Mouse (Mus musculus) embryo, embryonic 11 days (tissue): ENCODE measurements at regions not wholly inside any gene's neighbourhood (a gene's known extent, or its start where the extent isn't known, plus 50 kb on each side); places are given as distances from the start of the nearest gene placed in this dataset.

Source experiments
- DNase-seq: peaks from one replicate; pipeline ENCODE4 v3.0.0-alpha.2; 2015

DNA sequence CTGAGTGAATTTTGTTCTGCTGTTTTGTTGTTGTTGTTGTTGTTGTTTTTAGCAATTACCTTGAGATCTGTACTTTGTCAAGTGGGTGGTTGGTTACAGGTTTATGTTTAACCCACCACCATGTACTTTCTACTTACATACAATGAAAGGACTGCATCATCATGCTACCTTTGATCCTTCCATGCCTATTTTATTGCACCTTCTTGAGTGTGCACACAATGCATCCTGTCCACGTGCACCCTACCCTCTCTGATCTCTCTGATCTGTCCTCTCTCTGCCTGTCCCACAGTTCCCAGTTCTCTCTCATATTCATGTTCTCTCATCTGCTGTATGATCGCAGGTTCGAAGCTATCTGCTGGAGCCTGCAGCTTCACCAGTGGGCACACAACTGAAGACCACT, 59.9 kb upstream of the Gas1 start:
- DNase-seq = no peak

DNA sequence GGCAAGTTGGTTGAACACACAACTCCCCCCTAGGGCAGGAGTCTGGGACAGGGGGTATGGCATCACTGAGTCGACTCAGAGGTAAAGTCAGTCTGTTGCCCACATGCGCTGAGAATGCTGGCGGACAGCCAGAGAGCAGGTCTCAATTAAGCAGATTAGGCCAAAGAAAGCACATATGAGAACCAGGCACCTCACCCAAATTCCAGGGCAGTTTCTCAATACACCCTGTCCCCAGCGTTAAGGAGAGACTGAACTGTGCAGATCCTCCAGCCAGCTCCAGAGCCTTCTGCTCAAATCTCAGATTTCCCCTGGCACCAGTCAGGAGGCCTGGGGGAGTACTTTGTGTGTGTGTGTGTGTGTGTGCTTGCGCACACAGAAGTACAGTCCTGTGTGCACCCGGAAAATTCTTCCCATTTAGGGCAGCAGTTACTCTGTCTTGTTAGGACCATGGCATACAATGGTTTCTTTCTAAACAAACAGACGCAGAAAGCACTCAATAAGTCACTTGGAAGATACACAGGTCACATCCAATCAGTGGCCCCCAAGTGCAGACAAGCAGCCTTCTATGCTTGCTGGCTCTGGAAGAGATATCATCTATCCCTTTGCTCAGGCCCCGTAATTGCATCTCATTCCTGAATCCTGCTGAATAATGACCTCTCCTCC, 65.4 kb upstream of the Gas1 start:
- peak; percentile 65 for DNase-seq

DNA sequence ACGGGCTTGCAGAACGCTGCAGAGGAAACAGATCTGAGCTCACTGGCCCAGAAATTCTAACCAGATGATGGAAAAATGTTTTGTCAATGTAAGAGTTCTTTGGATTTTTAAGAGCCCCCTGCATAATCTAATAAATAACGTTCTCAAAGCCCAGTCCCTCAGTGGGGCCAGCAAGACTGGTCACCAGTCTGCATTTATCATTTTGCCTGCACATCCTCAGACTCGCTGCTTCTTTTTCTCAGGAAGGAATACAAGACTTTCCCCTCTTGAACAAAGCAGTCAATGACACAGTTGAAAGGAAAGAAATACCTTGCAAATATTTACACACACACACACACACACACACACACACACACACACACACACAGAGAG, 65.9 kb upstream of the Gas1 start:
- DNase-seq = no peak

DNA sequence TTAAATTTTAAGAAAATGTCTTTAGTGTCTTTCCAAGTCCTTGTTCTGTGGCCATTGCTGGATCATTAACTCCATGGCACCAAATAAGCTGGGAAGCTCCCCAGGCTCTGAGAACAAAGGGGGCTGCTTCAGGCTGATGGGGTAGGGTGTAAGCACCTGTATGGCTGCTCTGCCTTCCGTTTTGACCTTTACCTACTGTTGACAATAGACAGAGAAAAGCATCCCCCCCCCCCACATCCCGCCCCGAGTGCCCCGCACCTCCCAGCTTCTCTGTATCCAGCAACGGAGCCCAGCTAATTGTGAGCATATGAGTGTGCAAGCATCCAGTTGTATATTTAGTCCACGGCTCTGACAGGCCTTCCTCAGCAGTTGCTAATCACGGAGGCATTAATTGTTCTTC, 78.0 kb upstream of the Gas1 start:
- DNase-seq = no peak

DNA sequence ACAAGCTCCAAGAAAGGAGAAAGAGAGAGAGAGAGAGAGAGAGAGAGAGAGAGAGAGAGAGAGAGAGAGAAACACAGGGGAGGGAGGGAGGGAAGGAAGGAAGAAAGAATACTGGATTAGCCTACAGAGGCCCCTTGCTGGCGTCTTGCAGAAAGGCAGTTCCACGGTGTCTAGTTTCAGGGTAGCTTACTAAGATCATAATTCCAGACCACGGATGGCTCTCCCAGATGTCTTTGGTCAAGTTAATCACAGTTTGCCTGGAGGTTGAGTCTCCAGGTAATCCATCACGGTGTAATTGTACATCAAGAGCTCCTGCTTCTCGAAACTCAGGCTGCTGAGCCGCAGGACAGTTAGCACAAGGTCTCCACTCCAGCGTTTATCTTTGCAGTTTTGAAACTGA, 78.5 kb upstream of the Gas1 start:
- DNase-seq = peak; percentile 78

DNA sequence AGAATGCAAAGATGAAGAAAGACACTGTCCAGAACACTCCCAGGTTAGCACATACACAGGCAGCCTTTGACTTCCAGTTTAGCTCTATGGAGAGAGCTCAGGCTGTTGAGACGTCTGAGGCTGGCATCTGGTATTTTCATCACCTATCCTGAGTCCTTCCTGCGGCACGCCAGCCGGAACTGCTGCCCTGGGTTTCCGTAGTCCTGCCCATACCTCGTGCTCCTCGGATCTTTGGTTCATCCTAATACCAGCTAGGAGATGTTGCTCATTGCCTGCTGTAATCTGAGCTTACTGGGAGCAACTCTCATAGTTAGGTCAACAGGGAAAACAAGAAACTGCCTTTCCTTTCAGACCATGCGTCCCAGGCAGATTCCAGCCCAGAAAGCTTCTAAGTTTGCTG, 79.8 kb upstream of the Gas1 start:
- DNase-seq = peak; percentile 56

DNA sequence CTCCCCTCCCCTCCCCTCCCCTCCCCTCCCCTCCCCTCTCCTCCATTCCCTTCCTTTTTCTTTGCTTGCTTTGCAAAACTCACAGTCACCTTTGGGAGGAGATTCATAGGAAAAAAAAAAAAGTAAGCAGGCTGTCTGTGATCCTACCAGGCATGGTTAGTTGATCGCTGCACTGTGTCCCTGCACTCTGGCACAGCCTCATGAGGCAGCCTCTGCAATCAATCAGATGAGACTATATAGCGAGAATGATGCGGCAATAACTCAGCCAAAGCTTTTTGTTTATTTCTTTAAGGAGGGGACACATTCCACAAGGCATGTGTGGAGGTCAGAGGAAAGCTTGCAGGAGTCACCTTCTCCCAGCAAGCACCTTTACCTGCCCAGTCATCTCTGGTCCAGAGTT, 80.7 kb upstream of the Gas1 start:
- DNase-seq = peak; percentile 49

DNA sequence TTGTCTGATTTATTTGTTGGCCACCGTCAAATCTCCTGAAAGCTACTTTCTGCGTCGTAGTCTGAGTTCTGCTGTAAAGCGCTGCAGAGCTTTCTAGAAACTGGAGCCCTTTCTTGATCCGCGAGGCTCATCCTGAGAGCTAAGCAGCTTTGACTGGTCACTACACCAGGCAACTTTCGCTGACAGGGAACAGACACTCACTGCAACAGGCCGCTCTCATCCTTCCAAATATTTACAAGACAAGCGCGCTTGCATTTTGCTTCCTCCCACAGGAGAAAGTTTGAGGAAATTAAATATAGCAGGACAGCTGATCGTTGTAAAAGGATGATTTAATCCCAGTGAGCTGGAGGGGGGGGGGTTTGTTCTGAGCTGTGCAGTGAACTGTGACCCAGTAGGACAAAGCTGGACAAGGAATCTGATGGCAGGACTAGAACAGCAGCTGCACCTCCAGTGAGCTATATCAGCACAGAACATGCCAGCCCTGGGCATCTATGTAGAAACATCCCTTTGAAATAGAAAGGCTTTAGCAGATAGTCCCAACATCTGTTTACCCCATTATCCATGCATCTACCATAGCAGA, 85.4 kb upstream of the Gas1 start:
- DNase-seq = no peak

DNA sequence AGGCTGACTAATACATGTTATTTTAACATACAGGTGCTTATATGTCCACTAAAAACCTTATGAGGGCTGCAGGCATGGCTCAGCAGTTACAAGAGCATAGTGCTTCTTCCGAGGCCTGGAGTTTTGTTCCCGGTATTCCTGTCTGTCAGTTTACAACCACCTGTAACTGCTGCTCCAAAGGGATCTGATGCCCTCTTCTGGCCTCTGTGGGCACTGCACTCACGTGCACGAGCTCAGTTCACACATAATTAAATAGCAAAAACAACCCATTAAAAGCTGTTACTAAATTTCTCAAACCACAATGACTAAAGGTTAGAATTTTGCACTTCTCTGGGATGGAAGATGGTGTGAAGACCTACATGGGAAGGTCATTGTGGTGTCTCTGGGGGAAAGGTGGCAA, 87.3 kb upstream of the Gas1 start:
- no peak for DNase-seq

DNA sequence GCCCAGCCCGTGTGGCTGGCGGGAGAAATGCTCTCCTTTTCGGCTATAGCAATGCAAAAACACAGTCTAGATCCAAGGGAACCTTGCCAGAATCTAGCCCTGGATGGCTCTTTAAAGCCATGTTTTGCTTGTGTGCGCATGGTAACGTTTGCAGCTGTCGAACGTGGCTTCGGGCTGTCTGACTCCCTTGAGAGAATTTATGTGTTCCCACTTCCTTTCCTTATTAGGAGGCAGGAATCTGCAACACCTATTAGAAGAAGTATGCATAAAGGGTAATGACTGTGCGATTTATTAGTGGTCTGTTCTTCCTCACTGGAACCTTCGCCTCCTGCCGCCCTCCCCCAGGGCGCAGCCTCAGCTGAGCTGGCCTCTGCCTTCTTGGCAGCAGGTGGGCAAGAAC, 90.4 kb upstream of the Gas1 start:
- peak; percentile 61 for DNase-seq

DNA sequence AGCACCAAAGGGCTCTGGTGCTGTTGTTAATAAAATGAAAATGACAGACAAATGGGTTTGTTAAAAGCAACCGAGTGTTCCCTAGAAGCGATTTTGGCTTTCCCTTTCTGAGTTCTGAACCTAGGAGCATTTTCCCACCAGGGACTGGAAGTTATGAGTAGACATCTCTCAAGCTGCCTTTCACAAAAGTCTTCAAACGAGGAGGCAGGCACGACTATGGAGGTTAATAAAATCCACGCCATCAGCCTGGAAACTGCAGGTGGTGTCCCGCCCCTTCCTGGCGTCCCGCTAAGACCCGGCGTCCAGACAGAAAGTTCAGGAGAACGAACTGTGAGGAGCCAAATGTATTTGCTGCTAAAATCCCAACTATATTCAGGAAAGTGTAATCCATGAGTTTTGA, 91.1 kb upstream of the Gas1 start:
- no peak for DNase-seq

DNA sequence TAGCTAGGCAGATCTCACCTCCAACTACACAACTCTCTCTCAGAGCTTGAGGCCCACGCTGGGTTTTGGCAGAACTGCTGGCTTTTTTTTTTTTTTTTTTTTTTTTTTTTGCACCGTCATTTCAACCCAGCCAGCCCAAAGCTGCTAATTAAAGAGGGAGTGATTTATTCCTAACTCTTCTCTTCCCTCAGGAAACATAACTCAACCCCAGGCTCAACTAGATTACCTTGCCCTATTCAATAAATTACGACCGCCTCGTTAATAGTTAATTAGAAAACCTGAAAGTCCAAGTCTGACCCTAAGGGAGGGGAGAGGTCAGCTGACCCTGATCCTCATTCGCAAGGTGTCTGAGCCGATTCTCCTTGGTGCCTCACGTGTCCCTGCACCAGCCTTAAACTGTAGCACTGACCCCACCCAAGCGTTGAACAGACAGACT, 92.3 kb upstream of the Gas1 start:
- no peak for DNase-seq

DNA sequence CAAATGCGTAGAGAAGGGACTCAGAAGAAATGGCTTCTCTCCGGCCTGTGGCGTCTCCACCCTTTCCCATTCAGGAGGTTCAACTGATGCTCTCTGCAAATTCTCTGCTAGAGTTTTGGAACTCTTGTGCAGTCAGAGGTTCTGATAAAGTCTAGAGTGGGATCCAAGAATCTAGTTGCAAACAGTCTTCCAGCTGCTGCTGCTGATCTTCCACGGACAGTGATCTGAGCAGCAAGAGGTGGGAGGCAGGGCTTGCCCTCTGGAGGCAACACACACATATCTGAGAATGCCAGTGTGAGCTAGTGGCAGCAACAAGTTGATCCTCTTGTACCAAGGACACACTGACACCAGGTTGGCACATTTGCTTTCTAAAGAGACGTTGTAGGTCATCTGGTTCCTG, 93.4 kb upstream of the Gas1 start:
- DNase-seq = no peak

DNA sequence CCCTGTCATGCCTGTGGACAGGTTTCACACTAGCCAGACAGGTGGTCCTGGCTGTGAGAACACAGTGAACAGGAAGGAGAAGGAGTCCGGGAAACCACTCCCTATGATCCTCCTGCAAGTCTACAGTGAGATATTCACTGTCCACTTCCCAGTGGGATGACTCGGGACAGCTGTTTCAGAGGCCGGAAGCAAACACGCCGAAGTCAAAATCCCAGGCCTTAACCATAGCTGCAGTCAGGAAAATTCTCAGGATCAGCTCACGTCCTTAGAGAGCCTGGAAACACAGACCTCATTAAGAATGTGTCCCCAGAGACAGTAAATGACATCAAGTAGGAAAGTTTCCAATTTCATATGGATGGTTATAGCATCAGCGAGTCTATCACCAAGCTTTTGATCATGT, 96.2 kb upstream of the Gas1 start:
- DNase-seq = no peak

DNA sequence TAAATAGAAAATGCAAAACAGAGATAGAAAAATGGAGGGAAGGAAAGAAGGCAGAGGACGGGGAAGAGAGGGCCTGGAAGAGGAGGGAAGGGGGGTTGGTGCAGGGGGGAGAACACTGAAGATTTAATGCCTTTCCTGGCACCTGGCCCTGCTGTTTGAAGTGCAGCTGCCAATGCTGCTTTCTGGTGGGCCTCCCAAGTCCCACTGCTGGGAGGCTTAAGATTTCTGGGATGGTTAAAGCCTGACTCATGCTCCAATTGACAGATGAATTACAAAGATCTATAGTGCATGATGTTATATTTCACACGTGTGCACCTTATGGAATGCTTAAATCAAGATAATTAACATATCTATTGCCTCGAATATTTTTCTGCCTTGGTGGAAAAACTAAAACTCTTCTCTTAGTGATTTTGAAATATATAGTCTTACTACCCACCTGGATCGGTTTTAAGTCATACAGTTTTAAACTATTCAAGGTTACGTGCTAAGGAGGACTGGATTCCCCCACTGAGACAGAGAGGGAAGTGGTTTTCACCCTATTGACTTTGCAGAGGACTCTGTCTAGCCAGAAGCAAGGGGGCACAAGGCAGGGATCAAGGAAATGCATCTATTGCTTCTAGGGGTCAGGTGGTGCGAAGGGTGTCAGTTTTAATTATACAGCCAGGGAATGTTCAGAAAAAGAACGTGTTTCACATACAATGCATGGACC, 105.5 kb upstream of the Gas1 start:
- peak; percentile 42 for DNase-seq

DNA sequence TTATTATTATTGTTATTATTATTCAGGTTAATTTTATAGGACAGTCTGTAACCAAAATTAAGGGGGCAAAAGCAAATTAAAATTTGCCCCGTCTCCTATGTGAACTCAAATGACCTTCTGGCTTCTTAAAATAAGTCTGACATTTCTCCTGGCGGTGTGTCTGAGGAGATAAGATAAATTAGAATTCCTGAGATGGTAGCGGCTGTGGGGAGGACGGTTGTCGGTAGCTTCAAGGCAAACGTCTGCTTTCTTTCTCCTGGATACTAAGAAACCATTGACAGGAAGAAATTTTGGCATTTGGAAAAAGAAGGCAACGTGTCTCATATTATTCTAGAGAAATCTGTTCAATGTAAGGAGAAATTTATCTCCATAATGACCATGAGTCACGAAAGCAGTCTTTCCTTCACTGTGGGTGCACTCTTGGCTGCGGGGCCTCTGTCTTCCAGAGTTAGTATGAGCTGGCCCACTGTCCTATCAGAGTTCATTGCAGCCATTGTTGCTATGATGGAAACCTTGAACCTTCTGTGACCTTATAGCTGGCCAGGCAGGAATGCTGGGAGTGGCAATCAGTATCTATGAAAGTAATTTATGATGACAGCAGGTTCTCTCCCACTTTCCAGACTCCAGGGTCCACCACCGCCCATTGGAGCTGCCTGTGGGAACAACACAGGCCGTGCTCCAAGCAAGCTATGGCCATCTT, 109.5 kb upstream of the Gas1 start:
- no peak for DNase-seq

DNA sequence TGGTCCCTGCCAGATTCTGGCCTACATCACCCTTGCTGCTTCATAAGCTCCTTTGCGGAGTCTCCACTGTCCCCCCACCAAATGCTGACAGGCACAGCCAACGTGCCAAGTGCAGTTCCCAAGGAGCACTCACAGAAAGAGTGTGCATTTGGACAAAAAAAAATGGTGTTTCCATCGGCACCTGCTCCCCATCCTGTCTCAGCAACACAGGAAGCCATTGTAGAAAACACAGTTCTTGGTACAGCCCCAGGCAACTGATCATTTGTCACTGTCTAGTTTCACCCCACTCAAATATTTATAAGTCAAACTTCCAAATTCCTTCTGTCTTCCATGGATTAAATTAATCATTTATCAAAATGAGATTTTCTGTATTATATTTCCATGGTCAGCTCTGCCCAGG, 112.5 kb upstream of the Gas1 start:
- DNase-seq = no peak

DNA sequence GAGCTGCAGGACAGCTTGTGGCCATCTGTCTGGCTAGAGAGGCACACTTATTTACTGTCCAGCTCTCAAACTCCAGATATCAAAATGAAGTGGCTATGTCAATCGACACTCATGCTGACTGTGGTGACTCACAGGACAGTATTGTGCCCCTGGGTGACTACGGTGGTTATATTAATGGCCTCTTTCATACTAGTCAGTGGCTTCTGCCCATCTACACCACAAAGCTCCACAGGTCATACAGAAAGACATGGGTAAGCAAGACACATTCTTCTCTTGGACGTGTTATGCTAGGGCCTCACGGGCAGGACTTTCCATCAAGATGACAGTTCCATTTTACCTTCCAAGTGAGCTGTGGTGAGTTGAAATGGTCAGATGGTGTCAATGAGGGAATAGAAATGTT, 113.7 kb upstream of the Gas1 start:
- DNase-seq = no peak

DNA sequence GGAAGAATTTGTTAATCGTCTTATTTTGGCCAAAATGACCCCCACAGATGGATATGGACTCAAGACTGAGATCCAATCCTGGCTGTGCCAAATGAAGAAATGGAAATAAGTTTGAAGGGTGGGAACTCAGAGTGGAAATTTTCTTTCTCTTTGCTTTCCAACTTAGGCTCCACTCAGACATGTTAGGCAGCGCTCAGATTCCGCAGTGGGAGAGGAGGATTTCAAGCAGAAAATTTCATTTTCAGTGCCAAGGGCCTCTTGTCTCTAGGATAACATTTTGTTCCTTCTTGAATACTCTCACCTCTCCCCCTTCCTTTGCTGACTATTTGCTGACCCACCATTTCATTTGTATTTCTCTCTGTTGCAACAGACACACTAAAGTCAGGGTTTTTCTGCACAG, 114.2 kb upstream of the Gas1 start:
- DNase-seq = no peak

DNA sequence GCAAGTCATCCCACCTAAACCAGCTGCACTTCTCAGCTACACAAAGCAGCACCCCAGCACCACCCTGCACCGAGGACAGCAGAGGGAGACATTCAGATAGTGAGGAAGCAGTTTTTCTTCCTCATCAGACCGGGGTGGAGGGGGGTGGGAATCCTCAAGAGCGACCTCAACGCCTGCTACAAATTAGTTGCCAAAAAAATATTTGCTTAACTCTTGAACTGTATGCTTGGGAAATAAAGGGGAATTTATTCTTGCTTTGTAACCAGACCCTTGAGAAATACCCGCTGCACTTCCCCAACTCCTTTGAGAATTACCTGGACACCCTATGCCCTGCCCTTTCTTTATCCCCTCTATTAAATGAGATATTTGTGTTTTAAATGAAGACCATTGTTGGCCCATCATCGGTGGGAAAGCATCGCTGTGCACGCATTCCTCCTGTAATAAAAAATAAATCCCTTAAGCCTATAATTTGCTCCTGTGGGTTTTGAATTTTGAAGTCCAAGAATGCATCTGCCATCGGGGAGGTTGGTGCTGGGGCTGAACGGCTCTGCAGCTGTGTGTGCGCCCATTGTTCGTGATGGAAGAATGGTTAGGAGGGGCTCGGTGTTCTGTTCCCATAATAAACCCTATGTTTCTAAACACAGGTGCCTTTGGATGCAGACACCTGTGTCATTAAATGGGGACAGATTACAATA, 119.2 kb upstream of the Gas1 start:
- peak; percentile 37 for DNase-seq

DNA sequence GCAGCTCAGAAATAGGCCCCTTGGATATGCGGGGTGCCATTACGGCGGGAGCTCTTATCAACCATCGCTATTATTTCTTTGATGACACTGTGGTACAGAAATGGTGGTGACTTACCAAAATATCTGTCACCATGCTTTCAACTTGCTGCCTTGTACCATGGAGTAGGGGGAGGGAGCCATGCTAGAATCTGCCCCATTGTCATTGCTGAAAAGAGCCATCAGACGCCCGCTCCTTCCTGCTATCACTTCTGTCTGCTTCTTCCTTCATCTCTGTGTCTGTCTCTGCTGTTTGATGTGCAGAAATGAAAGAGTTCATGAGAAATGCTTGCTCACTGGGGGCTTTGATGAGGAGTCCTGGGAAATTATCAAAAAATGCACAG, 119.7 kb upstream of the Gas1 start:
- no peak for DNase-seq

DNA sequence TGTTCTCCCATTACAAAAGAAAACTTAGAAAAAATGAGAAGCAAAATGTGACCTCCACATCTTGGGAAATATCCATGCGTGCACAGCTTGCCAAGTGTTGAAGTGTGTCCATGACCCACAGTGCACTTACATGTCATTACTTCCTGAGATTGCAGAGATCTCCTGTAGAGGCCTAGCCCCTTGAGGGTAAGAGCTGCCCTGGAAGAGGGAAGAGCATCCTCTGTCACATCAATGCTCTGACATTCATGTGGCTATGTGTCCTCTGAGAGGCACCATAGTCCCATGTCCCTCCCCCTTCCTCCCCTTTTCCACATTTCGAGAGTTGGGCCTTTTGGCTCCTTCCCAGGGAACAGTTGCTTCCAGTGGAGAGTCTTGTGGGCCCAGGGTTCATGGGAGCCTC, 121.4 kb upstream of the Gas1 start:
- DNase-seq = no peak

DNA sequence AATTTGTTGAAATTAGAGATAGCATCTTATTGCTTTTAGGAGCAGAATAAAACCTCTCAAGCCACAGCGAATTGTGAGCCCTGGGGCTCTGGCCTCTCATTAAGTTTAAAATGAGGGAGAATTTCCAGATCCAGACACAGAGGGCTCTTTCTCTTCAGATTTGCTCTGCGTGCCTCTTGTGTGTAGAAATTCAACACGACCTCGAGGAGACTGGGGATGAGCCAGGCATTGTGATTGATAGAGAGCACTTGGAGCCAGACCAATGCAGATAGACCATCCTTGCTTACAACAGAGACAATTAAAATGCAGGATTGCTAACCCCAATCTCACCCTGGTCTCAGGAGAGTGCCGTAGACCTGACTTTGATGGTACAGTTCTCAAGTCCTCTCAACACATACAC, 121.9 kb upstream of the Gas1 start:
- no peak for DNase-seq

DNA sequence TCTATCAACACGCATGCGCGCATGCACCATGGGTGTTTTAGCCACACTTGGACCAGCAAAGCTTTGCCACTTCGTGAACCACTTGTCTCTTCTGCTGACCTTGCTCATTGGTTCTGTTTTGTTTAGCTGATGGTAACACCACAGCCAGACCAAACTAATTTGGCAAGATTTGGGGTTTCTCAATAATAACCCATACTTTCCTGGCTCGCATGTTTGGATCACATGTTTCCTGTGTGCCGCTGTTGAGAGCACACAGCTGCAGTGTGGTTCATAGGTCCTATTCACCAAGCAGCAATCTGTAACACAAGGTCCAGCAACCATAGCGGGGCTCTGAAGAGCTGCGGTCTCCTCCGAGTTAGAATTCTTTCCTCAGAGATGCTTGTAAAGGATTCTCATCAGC, 126.4 kb upstream of the Gas1 start:
- no peak for DNase-seq
